Mouse (Mus musculus) ES-Bruce4 (cell line): ENCODE data around the gene Vmn1r64. TPM values are rescaled to one million over a fixed set of nuclear protein-coding genes. Genes with fewer than 3 reads are reported as not detected.
"Not testable (repeated sequence)": the region's sequence is repeated elsewhere in the genome, so short reads cannot be mapped to it uniquely, and the experiment has no call there.

Experiments used
- H3K27ac ChIP-seq: 2 replicates; pipeline ENCODE4 v1.5.1; 2012; ENCODE audit warnings: low read length, inconsistent platforms; ENCODE audit not compliant: insufficient read depth
- H3K27me3 ChIP-seq: 2 replicates; pipeline ENCODE4 v1.6.1; 2012; ENCODE audit warnings: mild to moderate bottlenecking, low read length, inconsistent platforms; ENCODE audit not compliant: control insufficient read depth, poor library complexity, insufficient read depth, severe bottlenecking
- H3K36me3 ChIP-seq: 2 replicates; pipeline ENCODE4 v1.6.1; 2012; ENCODE audit warnings: inconsistent platforms, mild to moderate bottlenecking, low read length, moderate library complexity; ENCODE audit not compliant: control insufficient read depth, poor library complexity, insufficient read depth, severe bottlenecking
- H3K4me1 ChIP-seq: one replicate; pipeline ENCODE4 v1.8.1; 2011; ENCODE audit warnings: low read length; ENCODE audit not compliant: control insufficient read depth, insufficient read depth
- H3K4me3 ChIP-seq: 2 replicates; pipeline ENCODE4 v1.5.1; 2011; ENCODE audit warnings: low read depth, mild to moderate bottlenecking, low read length
- H3K9ac ChIP-seq: 2 replicates; pipeline ENCODE4 v1.6.1; 2012; ENCODE audit warnings: low read depth, mild to moderate bottlenecking, inconsistent platforms; ENCODE audit not compliant: poor library complexity, severe bottlenecking
- H3K9me3 ChIP-seq: replicated peaks from 2 replicates; pipeline ENCODE4 v1.6.1; 2012; ENCODE audit warnings: mild to moderate bottlenecking, low read length, inconsistent platforms; ENCODE audit not compliant: control insufficient read depth, poor library complexity, insufficient read depth, severe bottlenecking
- CTCF ChIP-seq: IDR thresholded peaks from one replicate; pipeline ENCODE4 v1.8.1; 2011; ENCODE audit warnings: low read depth, low read length
- EP300 ChIP-seq: IDR thresholded peaks from 2 replicates; pipeline ENCODE4 v1.6.1; 2011; ENCODE audit warnings: low read depth, low read length; ENCODE audit not compliant: insufficient read depth
- POLR2A ChIP-seq: IDR thresholded peaks from one replicate; pipeline ENCODE4 v1.8.1; 2011; ENCODE audit warnings: low read length; ENCODE audit not compliant: insufficient read depth
- polyA plus RNA-seq: library from polyadenylated mRNA; stranded (reverse); fragments of >200 nt; gene quantifications from 2 replicates; pipeline ENCODE4 v1.2.4, GENCODE M21; 2011; ENCODE audit warnings: low read depth; ENCODE audit not compliant: missing spikeins, insufficient read depth, insufficient read length

Vmn1r64 gene
- not detected in 2 replicates for polyA plus RNA-seq

DNA sequence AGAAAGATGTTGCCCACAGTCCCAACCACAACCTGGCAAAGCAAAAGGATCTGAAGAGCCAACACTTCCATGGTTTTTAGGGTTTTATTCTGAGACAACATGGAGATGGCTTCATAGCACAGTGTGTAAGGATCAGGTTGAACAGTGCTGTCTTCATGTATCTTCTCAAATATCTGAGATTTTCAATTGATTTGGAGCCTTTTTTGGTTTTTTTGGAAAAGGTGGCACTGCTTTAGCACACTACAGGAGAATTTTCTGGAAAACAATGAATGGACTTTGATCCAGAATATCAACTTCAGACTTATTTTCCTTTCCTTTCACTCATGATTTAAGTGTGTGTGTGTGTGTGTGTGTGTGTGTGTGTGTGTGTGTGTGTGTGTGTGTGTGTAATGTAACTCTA is at the start of gene Vmn1r64:
TSS of gene Vmn1r64 (minus strand) at position 101 of the 400 bp plus-strand sequence.
- no peaks in the 10 kb centered on the region for H3K27me3 ChIP-seq
- H3K36me3 ChIP-seq, result no peaks in the 10 kb centered on the region
- no peaks in the 10 kb centered on the region for H3K4me1 ChIP-seq
- no peak within 1 kb of the TSS for H3K9ac ChIP-seq
- no peak for TF ChIP-seq POLR2A
- TF ChIP-seq CTCF, result no peak
- no peak for TF ChIP-seq EP300
- no peaks in the 10 kb centered on the region for H3K9me3 ChIP-seq
- no peak within 1 kb of the TSS for H3K4me3 ChIP-seq
- H3K27ac ChIP-seq, result no peak within 1 kb of the TSS

GRCm38 (mm10) chr7:5899238-5899637 is 14.9 kb upstream of the Vmn1r64 start:
- Histone ChIP-seq H3K9me3 (peaks cover 26% of the 10 kb centered on the region), H3K4me1 (no peaks in the 10 kb centered on the region), H3K9ac (no peak overlapping the region), H3K27me3 (no peaks in the 10 kb centered on the region), H3K4me3 (no peak overlapping the region), H3K27ac (no peak overlapping the region; the same call in 1 of the 2 replicates), H3K36me3 (no peaks in the 10 kb centered on the region)
- TF ChIP-seq EP300 (no peak), POLR2A (no peak), CTCF (no peak)

GRCm38 (mm10) chr7:5897245-5897644 is 12.9 kb upstream of the Vmn1r64 start:
- H3K4me3 ChIP-seq, H3K27ac ChIP-seq, H3K4me1 ChIP-seq, H3K36me3 ChIP-seq, H3K9ac ChIP-seq, H3K27me3 ChIP-seq: not testable (repeated sequence)
- peaks cover 20% of the 10 kb centered on the region for H3K9me3 ChIP-seq

Other genes starting within 250 kb of the Vmn1r64 start
- gene Vmn1r62, start 210.9 kb downstream of the Vmn1r64 start, polyA plus RNA-seq, result not detected in 2 replicates
- gene Vmn1r63, start 79.1 kb downstream of the Vmn1r64 start, polyA plus RNA-seq, result not detected in 2 replicates
- not detected in 2 replicates for gene Vmn1r65, start 126.5 kb upstream of the Vmn1r64 start, polyA plus RNA-seq
- 1.2 TPM in 1 of 2 replicates, not detected in the other for gene Nlrp4c, start 160.6 kb upstream of the Vmn1r64 start, polyA plus RNA-seq